In genomic region chr2:79461861-79462260, GRCm38 (mm10) we compare ENCODE assay signal across 24 mouse cellular contexts. TPM values are rescaled to one million over a fixed set of nuclear protein-coding genes. Genes with fewer than 3 reads are reported as not detected.
DNase-seq lines count a peak whose midpoint lies in the region; ATAC-seq lines count a peak whose summit lies in the region.
"Had no signal": no experiment of that assay in that cellular context is flagged by ENCODE, and none has a peak within 500 bp of the region (broad histone marks: within the 10 kb centered on the region; RNA-seq: fewer than 3 reads in every experiment).

No protein-coding gene starts in this region.

- no peak overlapping the region for H3K9ac ChIP-seq in midbrain, embryonic 11.5 days (ENCODE audit: low read length)
- no peak overlapping the region for H3K9ac ChIP-seq in midbrain, embryonic 16.5 days (ENCODE audit: low read depth, low read length)
- H3K9ac ChIP-seq: embryonic facial prominence, embryonic 13.5 days; forebrain, embryonic 13.5 days; hindbrain, embryonic 12.5 days had no signal

- no peaks in the 10 kb centered on the region for H3K36me3 ChIP-seq in midbrain, embryonic 11.5 days (ENCODE audit: control insufficient read depth, insufficient read depth, low read length)
- no peaks in the 10 kb centered on the region for H3K36me3 ChIP-seq in midbrain, embryonic 16.5 days (ENCODE audit: control insufficient read depth, insufficient read depth, low read length)
- H3K36me3 ChIP-seq: embryonic facial prominence, embryonic 13.5 days; G1E; hindbrain, embryonic 12.5 days had no signal

- no peaks in the 10 kb centered on the region for H3K9me3 ChIP-seq in midbrain, embryonic 11.5 days (ENCODE audit: control insufficient read depth, low read length)
- no peaks in the 10 kb centered on the region for H3K9me3 ChIP-seq in midbrain, embryonic 16.5 days (replicated peaks; ENCODE audit: control insufficient read depth, low read length, poor library complexity, severe bottlenecking)
- H3K9me3 ChIP-seq: embryonic facial prominence, embryonic 13.5 days; forebrain, embryonic 13.5 days; G1E; hindbrain, embryonic 12.5 days had no signal

- H3K4me3 ChIP-seq in midbrain, embryonic 11.5 days (ENCODE audit: low read depth, low read length), result no peak overlapping the region
- H3K4me3 ChIP-seq in midbrain, embryonic 16.5 days (ENCODE audit: low read depth, low read length), result no peak overlapping the region
- H3K4me3 ChIP-seq: embryonic facial prominence, embryonic 13.5 days; forebrain, embryonic 13.5 days; hindbrain, embryonic 12.5 days had no signal

- peak; percentile 26 for DNase-seq in midbrain, embryonic 11.5 days (ENCODE audit: low spot score, missing footprints)
- DNase-seq in cerebellum, adult 18-20 months, result peak; percentile 79 to 84
- DNase-seq in cerebellum, adult 9-11 months, result peak; percentile 86
- peak; percentile 74 to 83 for DNase-seq in cerebellum, postnatal 36 days
- no peak for DNase-seq in urinary bladder, adult 2 months (ENCODE audit: low spot score)
- no peak for DNase-seq in layer of hippocampus, adult 9-10 months (ENCODE audit: low spot score)
- DNase-seq in lung, postnatal 10 days, result no peak
- DNase-seq: adrenal gland, adult 8-10 months; adrenal gland, postnatal 36 days; B cell, adult 2 months; gastrocnemius, postnatal 36 days; heart, adult 11 months; heart, postnatal 10 days; heart, postnatal 4 days; kidney, adult 11 months had no signal

- no peak for ATAC-seq in midbrain, embryonic 11.5 days (ENCODE audit: low FRiP score)
- ATAC-seq in midbrain, embryonic 16.5 days, result no peak
- ATAC-seq: CD4-positive, CD25-positive, alpha-beta regulatory T cell, adult 4 months; forebrain, embryonic 13.5 days; hindbrain, embryonic 16.5 days; inflammation-experienced regulatory T-cells, adult 6 months had no signal

- WGBS in midbrain, embryonic 11.5 days, result 84% methylated on average over 2 of the region's 2 CpGs
- WGBS in midbrain, embryonic 16.5 days, result 73% methylated on average over 2 of the region's 2 CpGs

- no peak overlapping the region for H3K4me2 ChIP-seq in midbrain, embryonic 11.5 days
- H3K4me2 ChIP-seq in midbrain, embryonic 16.5 days (ENCODE audit: low read length), result no peak overlapping the region
- H3K4me2 ChIP-seq: embryonic facial prominence, embryonic 13.5 days; forebrain, embryonic 13.5 days; hindbrain, embryonic 12.5 days had no signal

- no peak overlapping the region for H3K27ac ChIP-seq in midbrain, embryonic 11.5 days (ENCODE audit: low read depth, low read length)
- H3K27ac ChIP-seq in midbrain, embryonic 16.5 days (ENCODE audit: low read length), result no peak overlapping the region
- H3K27ac ChIP-seq: embryonic facial prominence, embryonic 13.5 days; forebrain, embryonic 13.5 days; hindbrain, embryonic 12.5 days had no signal

- peaks cover 25% of the 10 kb centered on the region for H3K4me1 ChIP-seq in midbrain, embryonic 11.5 days (ENCODE audit: control insufficient read depth, insufficient read depth, low read length)
- peaks cover 16% of the 10 kb centered on the region for H3K4me1 ChIP-seq in midbrain, embryonic 16.5 days (ENCODE audit: control insufficient read depth, insufficient read depth, low read length)

- peaks cover 39% of the 10 kb centered on the region for H3K27me3 ChIP-seq in midbrain, embryonic 11.5 days (ENCODE audit: control insufficient read depth, insufficient read depth, low read length)
- peaks cover 8% of the 10 kb centered on the region for H3K27me3 ChIP-seq in midbrain, embryonic 16.5 days (ENCODE audit: control insufficient read depth, insufficient read depth, low read depth, low read length)

RNA-seq across cellular contexts. Expression of gene Cerkl, which starts 5.3 kb away (rescaled TPM):
- 2.4 and 2.5 TPM in 2 replicates for polyA plus RNA-seq in midbrain, embryonic 11.5 days (2014; fragmentation: Nextera tagmentation; extraction: Ambion mirVana)
- 0.84 and 1.9 TPM in 2 replicates for polyA plus RNA-seq in midbrain, embryonic 16.5 days (2015; fragmentation: Nextera tagmentation; extraction: Ambion mirVana)
- 0.40 and 0.91 TPM in 2 replicates for polyA plus RNA-seq in urinary bladder, adult 2 months (2012; rRNA removed)

RNA-seq across cellular contexts. Expression of gene Neurod1, which starts 5.3 kb away (rescaled TPM):
- polyA plus RNA-seq in midbrain, embryonic 11.5 days (2014; fragmentation: Nextera tagmentation; extraction: Ambion mirVana), result 43.4 TPM in 2 replicates
- polyA plus RNA-seq in midbrain, embryonic 16.5 days (2015; fragmentation: Nextera tagmentation; extraction: Ambion mirVana), result 12.8 and 22.7 TPM in 2 replicates
- not detected in 2 replicates for polyA plus RNA-seq in urinary bladder, adult 2 months (2012; rRNA removed)
- polyA plus RNA-seq: CD4-positive, CD25-positive, alpha-beta regulatory T cell, adult 4 months; G1E; heart, embryonic 14.5 days; inflammation-experienced regulatory T-cells, adult 6 months had no signal

Comparison
In these comparisons a context has a peak if more than half of its experiments do, and no peak if none do; other contexts are left out.
1. DNase-seq: peak in midbrain, embryonic 11.5 days (single experiment), cerebellum, adult 18-20 months (2 of 2), cerebellum, adult 9-11 months (single experiment) and cerebellum, postnatal 36 days (2 of 2); none in urinary bladder, adult 2 months (single experiment), layer of hippocampus, adult 9-10 months (single experiment) and lung, postnatal 10 days (single experiment).
2. RNA of gene Neurod1, which starts 5.3 kb away (polyA plus RNA-seq): 43.4 TPM in midbrain, embryonic 11.5 days and 12.8 to 22.7 TPM in midbrain, embryonic 16.5 days; not detected in urinary bladder, adult 2 months; every median in the first group is over 10 times any median in the second.